Mouse (Mus musculus): ENCODE results near the gene Cinp. TPM values are rescaled to one million over a fixed set of nuclear protein-coding genes. Genes with fewer than 3 reads are reported as not detected.

The Cinp gene
- total and polyA plus RNA-seq, 3 experiments: 162 to 210 TPM; not detected in 1

- H3K9ac ChIP-seq (ENCODE audit: control insufficient read depth, low read depth, low read length, poor library complexity, severe bottlenecking): no peak overlapping the region
- peak; percentile 76 for DNase-seq (ENCODE audit: low read depth, low spot score)
- H3K9me3 ChIP-seq (replicated peaks; ENCODE audit: insufficient read depth, low read length): no peaks in the 10 kb centered on the region
- no peak overlapping the region for H3K27ac ChIP-seq (ENCODE audit: control insufficient read depth, low read depth, low read length)
- no peaks in the 10 kb centered on the region for H3K4me1 ChIP-seq (ENCODE audit: control insufficient read depth in 1 of 2, insufficient read depth in 2 of 2, low read length in 2 of 2)
- no peaks in the 10 kb centered on the region; a peak in 1 of 4 replicates for H3K36me3 ChIP-seq (ENCODE audit: control insufficient read depth in 1 of 2, insufficient read depth in 2 of 2, low read length in 2 of 2)
- no peaks in the 10 kb centered on the region for H3K79me2 ChIP-seq (ENCODE audit: control insufficient read depth, insufficient read depth, low read length, poor library complexity)
- H3K27me3 ChIP-seq (ENCODE audit: control insufficient read depth in 1 of 2, insufficient read depth in 2 of 2, low read length in 2 of 2): no peaks in the 10 kb centered on the region
- TF ChIP-seq MEF2A (IDR thresholded peaks at IDR 0.05; ENCODE audit: extremely low read depth, insufficient replicate concordance, low read depth, low read length, poor library complexity, severe bottlenecking): no peak
- 0 out of 2 replicates have a peak, but pooled peaks have one; percentile 53 for TF ChIP-seq SIN3A (IDR thresholded peaks at IDR 0.05; ENCODE audit: low read length)
- no peak for TF ChIP-seq GATA1 (IDR thresholded peaks at IDR 0.05; ENCODE audit: low read depth, low read length)
- TF ChIP-seq SMC3 (IDR thresholded peaks at IDR 0.05; ENCODE audit: low read depth, low read length): peak; percentile 98
- TF ChIP-seq NELFE (IDR thresholded peaks at IDR 0.05; ENCODE audit: low read depth, low read length): no peak
- peak; percentile 74 to 95 (median 91) for TF ChIP-seq CTCF (IDR thresholded peaks at IDR 0.05 in 2 of 3, conservative IDR thresholded peaks at IDR 0.05 in 1 of 3; ENCODE audit: control insufficient read depth in 1 of 3, insufficient read depth in 1 of 3, low read depth in 2 of 3, low read length in 3 of 3, poor library complexity in 1 of 3, severe bottlenecking in 1 of 3)
- no peak for TF ChIP-seq POLR2AphosphoS2 (IDR thresholded peaks at IDR 0.05; ENCODE audit: low read length)
- no peak for TF ChIP-seq MAX (IDR thresholded peaks at IDR 0.05; ENCODE audit: low read length)
- no peak for TF ChIP-seq MXI1 (IDR thresholded peaks at IDR 0.05; ENCODE audit: low read depth, low read length)
- TF ChIP-seq HCFC1 (IDR thresholded peaks at IDR 0.05; ENCODE audit: low read depth, low read length): no peak
- TF ChIP-seq ZNF384 (IDR thresholded peaks at IDR 0.05; ENCODE audit: low read depth, low read length): no peak
- TF ChIP-seq ZC3H11A (IDR thresholded peaks at IDR 0.05; ENCODE audit: low read depth, low read length): peak; percentile 96
- no peak for TF ChIP-seq TBP (IDR thresholded peaks at IDR 0.05; ENCODE audit: low read depth, low read length)
- TF ChIP-seq POLR2AphosphoS5 (IDR thresholded peaks at IDR 0.05; ENCODE audit: borderline replicate concordance, low read depth, low read length): no peak
- no peak for TF ChIP-seq JUND (IDR thresholded peaks at IDR 0.05; ENCODE audit: low read depth, low read length)
- no peak for TF ChIP-seq USF1 (IDR thresholded peaks at IDR 0.05; ENCODE audit: low read depth, low read length)
- TF ChIP-seq POLR2A (IDR thresholded peaks at IDR 0.05; ENCODE audit: control insufficient read depth in 1 of 2, insufficient read depth in 1 of 2, low read depth in 1 of 2, low read length in 2 of 2, poor library complexity in 1 of 2): no peak
- no peak for TF ChIP-seq MAFK (IDR thresholded peaks at IDR 0.05; ENCODE audit: borderline replicate concordance, low read depth, low read length)
- TF ChIP-seq RAD21 (IDR thresholded peaks at IDR 0.05; ENCODE audit: low read depth, low read length): peak; percentile 92
- 0 out of 2 replicates have a peak, but pooled peaks have one; percentile 34 for TF ChIP-seq MAZ (IDR thresholded peaks at IDR 0.05; ENCODE audit: low read depth, low read length)
- TF ChIP-seq GABPA (IDR thresholded peaks at IDR 0.05; ENCODE audit: low read depth, low read length): no peak
- TF ChIP-seq E2F4 (IDR thresholded peaks at IDR 0.05; ENCODE audit: borderline replicate concordance, low read depth, low read length): no peak
- no peak for TF ChIP-seq TCF12 (IDR thresholded peaks at IDR 0.05; ENCODE audit: low read depth, low read length)
- TF ChIP-seq ETS1 (IDR thresholded peaks at IDR 0.05; ENCODE audit: low read depth, low read length): no peak
- TF ChIP-seq CHD2 (IDR thresholded peaks at IDR 0.05; ENCODE audit: low read length): peak; percentile 62
- TF ChIP-seq BHLHE40 (IDR thresholded peaks at IDR 0.05; ENCODE audit: borderline replicate concordance, low read depth, low read length): 0 out of 2 replicates have a peak, but pooled peaks have one; percentile 46
- TF ChIP-seq TAL1 (IDR thresholded peaks at IDR 0.05; ENCODE audit: low read length): no peak
- TF ChIP-seq ZKSCAN1 (IDR thresholded peaks at IDR 0.05; ENCODE audit: low read depth, low read length): no peak
- TF ChIP-seq EP300 (IDR thresholded peaks at IDR 0.05; ENCODE audit: low read depth in 1 of 2, low read length in 2 of 2): no peak
- TF ChIP-seq MYB (IDR thresholded peaks at IDR 0.05; ENCODE audit: low read depth, low read length): no peak
- H3K4me3 ChIP-seq (ENCODE audit: control insufficient read depth in 1 of 2, insufficient read depth in 1 of 2, low read depth in 2 of 2, low read length in 2 of 2): no peak overlapping the region
These were observed 47.2 kb upstream of the Cinp start for GRCm38 (mm10) chr12:110935983-110936620.
